Mouse (Mus musculus): ENCODE measurements around the gene Asdurf.

GRCm38 (mm10) chr1:53388762-53389161 lies 36.3 kb upstream of the Asdurf start:
- TF ChIP-seq MAFK (IDR thresholded peaks at IDR 0.05; ENCODE audit: insufficient read depth, low read depth, low read length) (no peak), HCFC1 (IDR thresholded peaks at IDR 0.05; ENCODE audit: borderline replicate concordance, insufficient read depth, low read length) (no peak), CHD2 (IDR thresholded peaks at IDR 0.05; ENCODE audit: low read depth, low read length) (no peak), ZC3H11A (IDR thresholded peaks at IDR 0.05; ENCODE audit: borderline replicate concordance, low read depth, low read length) (no peak), ZNF384 (IDR thresholded peaks at IDR 0.05; ENCODE audit: low read depth, low read length) (no peak)

Measured in ES-E14 (cell line).